Mouse (Mus musculus): ENCODE measurements at regions not wholly inside any gene's neighbourhood (a gene's known extent, or its start where the extent isn't known, plus 50 kb on each side); places are given as distances from the start of the nearest gene placed in this dataset. TPM values are rescaled to one million over a fixed set of nuclear protein-coding genes. Genes with fewer than 3 reads are reported as not detected.

DNA sequence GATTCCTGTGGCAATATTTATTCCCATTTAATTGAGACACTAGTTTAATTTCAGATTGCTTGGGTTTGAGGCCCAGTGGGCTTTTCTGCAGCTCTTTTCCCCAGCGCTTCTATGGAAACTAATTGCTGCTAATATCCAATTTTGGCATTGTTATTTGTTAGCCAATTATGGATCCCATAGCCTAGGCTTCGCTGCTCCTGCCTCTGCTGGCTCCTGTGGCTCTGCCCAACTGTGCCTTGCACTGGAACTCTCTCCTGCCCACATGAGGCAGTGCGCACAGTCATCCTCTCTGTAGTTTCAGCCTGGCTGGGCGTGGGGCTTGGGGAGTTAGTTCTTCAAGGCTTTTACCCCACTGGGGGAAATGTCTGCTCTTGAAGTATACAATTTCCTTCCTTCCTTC is 491.8 kb downstream of the Prss52 start:
- Histone ChIP-seq H3K9me3 (ENCODE audit: control insufficient read depth, low read length) (no peaks in the 10 kb centered on the region), H3K27ac (no peak overlapping the region), H3K4me2 (ENCODE audit: low read depth) (no peak overlapping the region), H3K36me3 (replicated peaks; ENCODE audit: control insufficient read depth, insufficient read depth, low read depth) (no peaks in the 10 kb centered on the region), H3K27me3 (ENCODE audit: control insufficient read depth, insufficient read depth, low read length) (peaks cover 18% of the 10 kb centered on the region), H3K4me3 (ENCODE audit: insufficient read depth in 1 of 2, low read depth in 2 of 2, low read length in 2 of 2) (no peak overlapping the region), H3K4me1 (replicated peaks; ENCODE audit: control insufficient read depth in 2 of 2, insufficient read depth in 2 of 2, low read length in 1 of 2) (no peaks in the 10 kb centered on the region), H3K9ac (replicated peaks) (no peak overlapping the region)
- TF ChIP-seq EP300 (IDR thresholded peaks at IDR 0.05; ENCODE audit: low read depth) (no peak), CTCF (IDR thresholded peaks at IDR 0.05; ENCODE audit: low read depth) (no peak)
- DNase-seq (ENCODE audit: low read depth in 3 of 3, low spot score in 3 of 3), result no peak
- WGBS (ENCODE audit: insufficient replicate concordance), result 59% methylated on average over 4 of the region's 4 CpGs
- ATAC-seq (ENCODE audit: insufficient read depth), result no peak

DNA sequence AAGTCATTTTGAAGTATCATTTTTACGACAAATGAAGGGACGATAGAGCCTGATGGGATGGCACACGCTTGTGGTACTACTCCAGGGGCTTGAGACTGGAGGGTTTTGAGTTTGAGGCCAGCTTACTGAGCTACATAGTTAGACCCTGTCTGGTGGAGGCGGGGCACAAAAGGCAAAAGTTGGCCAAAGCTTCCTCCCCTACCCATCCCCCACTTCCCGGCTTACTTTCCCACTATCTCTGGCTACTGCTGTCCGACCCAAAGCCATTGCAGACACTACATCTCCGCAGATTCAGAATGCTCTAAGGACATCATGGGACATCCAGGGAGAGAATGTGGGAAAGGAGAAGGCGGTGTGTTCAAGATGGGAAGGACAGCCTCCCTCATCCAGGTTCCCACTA is 493.1 kb downstream of the Prss52 start:
- Histone ChIP-seq H3K4me3 (ENCODE audit: insufficient read depth in 1 of 2, low read depth in 2 of 2, low read length in 2 of 2) (no peak overlapping the region), H3K9ac (replicated peaks) (no peak overlapping the region), H3K27me3 (ENCODE audit: control insufficient read depth, insufficient read depth, low read length) (peaks cover 5% of the 10 kb centered on the region; the same call in 1 of the 2 replicates), H3K36me3 (replicated peaks; ENCODE audit: control insufficient read depth, insufficient read depth, low read depth) (no peaks in the 10 kb centered on the region), H3K27ac (no peak overlapping the region), H3K4me2 (ENCODE audit: low read depth) (no peak overlapping the region), H3K4me1 (replicated peaks; ENCODE audit: control insufficient read depth in 2 of 2, insufficient read depth in 2 of 2, low read length in 1 of 2) (no peaks in the 10 kb centered on the region), H3K9me3 (ENCODE audit: control insufficient read depth, low read length) (no peaks in the 10 kb centered on the region)
- WGBS (ENCODE audit: insufficient replicate concordance), result 52% methylated on average over 8 of the region's 8 CpGs
- ATAC-seq (ENCODE audit: insufficient read depth) (no peak), DNase-seq (ENCODE audit: low read depth in 3 of 3, low spot score in 3 of 3) (no peak)
- TF ChIP-seq EP300 (IDR thresholded peaks at IDR 0.05; ENCODE audit: low read depth) (no peak), CTCF (IDR thresholded peaks at IDR 0.05; ENCODE audit: low read depth) (no peak)

MicroRNAs encoded in the stretch of these regions (microRNA counts, 519-probe panel; counts per million panel counts)
- microRNA mmu-miR-124, result 69.9 counts per million

Small RNAs in the stretch of these regions (microRNA-seq; reads per million reads assigned to microRNA genes)
- gene Mir124a-1, result not detected
- gene Mir3078, result not detected

All from liver, embryonic 14.5 days (tissue).